In the genomic region with DNA sequence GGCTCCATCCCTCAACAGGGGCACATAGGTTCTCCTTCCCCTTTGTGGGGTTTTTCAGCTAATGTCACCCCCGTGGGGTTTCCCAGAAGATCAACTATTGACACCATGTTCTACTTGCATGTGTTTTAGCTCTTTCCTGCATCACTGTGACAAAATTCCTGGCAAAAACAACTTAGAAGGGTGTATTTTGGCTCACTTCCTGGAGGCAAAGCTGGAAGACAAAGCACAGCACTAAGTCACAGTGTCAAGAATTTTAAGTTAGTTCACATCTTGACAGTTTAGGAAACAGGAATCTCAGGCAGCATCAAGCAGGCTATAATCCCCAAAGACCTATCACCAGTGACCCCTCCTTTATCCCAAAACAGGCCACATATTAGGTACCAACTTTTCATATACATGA, we compare ENCODE assay signal across 20 mouse cellular contexts.
DNase-seq lines count a peak whose midpoint lies in the region; ATAC-seq lines count a peak whose summit lies in the region.
"Had no signal": no experiment of that assay in that cellular context is flagged by ENCODE, and none has a peak within 500 bp of the region (broad histone marks: within the 10 kb centered on the region; RNA-seq: fewer than 3 reads in every experiment).

No protein-coding gene starts in this region.

- peak; percentile 87 for DNase-seq in heart, adult 11 months
- DNase-seq in heart, postnatal 25 days (ENCODE audit: low spot score): no peak
- peak; percentile 24 to 38 for DNase-seq in heart, adult 9 months (ENCODE audit: low spot score in 2 of 2)
- DNase-seq in Muller cell, postnatal 12 days (ENCODE audit: inconsistent ontology term): peak; percentile 27
- no peak for DNase-seq in thymus, postnatal 25 days
- DNase-seq in spleen, adult 12 weeks (ENCODE audit: low spot score): no peak
- DNase-seq: adrenal gland, adult 8-10 months; adrenal gland, postnatal 36 days; cerebellum, adult 18-20 months; cerebellum, adult 9-11 months; cerebellum, postnatal 36 days; gastrocnemius, postnatal 10 days; kidney, adult 8-10 months had no signal

- intact Hi-C loops in heart, postnatal 25 days (cut with DNase I): no loop called here

- H3K9me3 ChIP-seq in heart, embryonic 12.5 days (replicated peaks): no peaks in the 10 kb centered on the region
- H3K9me3 ChIP-seq: embryonic facial prominence, embryonic 13.5 days; forebrain, embryonic 15.5 days; hindbrain, embryonic 15.5 days had no signal

- H3K4me3 ChIP-seq in heart, embryonic 12.5 days: no peak overlapping the region
- no peak overlapping the region for H3K4me3 ChIP-seq in brown adipose tissue, adult 24 weeks (ENCODE audit: insufficient read depth, low read depth, low read length)
- H3K4me3 ChIP-seq: embryonic facial prominence, embryonic 13.5 days; forebrain, embryonic 15.5 days; hindbrain, embryonic 15.5 days had no signal

- no peak overlapping the region for H3K4me2 ChIP-seq in heart, embryonic 12.5 days
- H3K4me2 ChIP-seq: embryonic facial prominence, embryonic 13.5 days; forebrain, embryonic 15.5 days; hindbrain, embryonic 15.5 days had no signal

- H3K27me3 ChIP-seq in heart, embryonic 12.5 days (replicated peaks): no peaks in the 10 kb centered on the region
- H3K27me3 ChIP-seq: CH12.LX; embryonic facial prominence, embryonic 13.5 days; forebrain, embryonic 15.5 days; hindbrain, embryonic 15.5 days had no signal

- no peak overlapping the region for H3K9ac ChIP-seq in heart, embryonic 12.5 days
- H3K9ac ChIP-seq: embryonic facial prominence, embryonic 13.5 days; forebrain, embryonic 15.5 days; hindbrain, embryonic 15.5 days had no signal

- H3K27ac ChIP-seq in heart, embryonic 12.5 days (ENCODE audit: poor library complexity, severe bottlenecking): no peak overlapping the region
- H3K27ac ChIP-seq in brown adipose tissue, adult 24 weeks (replicated peaks; ENCODE audit: low read depth, low read length): peak overlapping the region; percentile 80
- H3K27ac ChIP-seq: embryonic facial prominence, embryonic 13.5 days; forebrain, embryonic 15.5 days; hindbrain, embryonic 15.5 days had no signal

- whole genome bisulfite sequencing in heart, embryonic 12.5 days: 44% methylated on average over 1 of the region's 1 CpGs

- ATAC-seq in heart, embryonic 12.5 days (ENCODE audit: insufficient number of reproducible peaks, low FRiP score): no peak
- ATAC-seq: forebrain, embryonic 15.5 days; intestine, embryonic 16.5 days had no signal

- H3K4me1 ChIP-seq in heart, embryonic 12.5 days (replicated peaks): no peaks in the 10 kb centered on the region
- H3K4me1 ChIP-seq in brown adipose tissue, adult 24 weeks (ENCODE audit: control insufficient read depth, insufficient read depth, insufficient read length, low read length): no peaks in the 10 kb centered on the region
- H3K4me1 ChIP-seq: embryonic facial prominence, embryonic 13.5 days; forebrain, embryonic 15.5 days; hindbrain, embryonic 15.5 days had no signal

- H3K36me3 ChIP-seq in heart, embryonic 12.5 days: no peaks in the 10 kb centered on the region
- H3K36me3 ChIP-seq: embryonic facial prominence, embryonic 13.5 days; forebrain, embryonic 15.5 days; hindbrain, embryonic 15.5 days had no signal

Comparison
In these comparisons a context has a peak if more than half of its experiments do, and no peak if none do; other contexts are left out.
1. DNase-seq: peak in heart, adult 11 months (single experiment), heart, adult 9 months (2 of 2) and Muller cell, postnatal 12 days (single experiment); none in heart, postnatal 25 days (single experiment), thymus, postnatal 25 days (single experiment) and spleen, adult 12 weeks (single experiment).